Mouse (Mus musculus): ENCODE results near the gene Calml3. TPM values are rescaled to one million over a fixed set of nuclear protein-coding genes. Genes with fewer than 3 reads are reported as not detected.

Gene Calml3
- polyA plus RNA-seq, 1 experiment from 2014 or later, result 0.96 TPM

GRCm38 (mm10) chr13:3768621-3769020 is 35.5 kb downstream of the Calml3 start:
- Histone ChIP-seq H3K9ac (ENCODE audit: low read length) (no peak overlapping the region), H3K4me3 (ENCODE audit: low read depth, low read length) (no peak overlapping the region), H3K4me2 (ENCODE audit: low read depth, severe bottlenecking) (no peak overlapping the region), H3K27me3 (ENCODE audit: control insufficient read depth, insufficient read depth, low read length) (no peaks in the 10 kb centered on the region), H3K4me1 (ENCODE audit: control insufficient read depth, insufficient read depth, low read length) (no peaks in the 10 kb centered on the region), H3K36me3 (ENCODE audit: control insufficient read depth, insufficient read depth, low read length) (no peaks in the 10 kb centered on the region), H3K27ac (replicated peaks; ENCODE audit: low read depth, low read length) (no peak overlapping the region), H3K9me3 (ENCODE audit: control insufficient read depth, low read length) (no peaks in the 10 kb centered on the region)
- ATAC-seq (ENCODE audit: insufficient number of reproducible peaks, low FRiP score, low TSS enrichment, low read depth), result no peak
- no peak for DNase-seq (ENCODE audit: low spot score)
- WGBS, result 44% methylated on average over 3 of the region's 3 CpGs

- H3K9me3 ChIP-seq (ENCODE audit: control insufficient read depth, low read length), result no peaks in the 10 kb centered on the region
Observed at GRCm38 (mm10) chr13:3767086-3767485, 37.0 kb downstream of the Calml3 start.

GRCm38 (mm10) chr13:3765781-3766180 is 38.3 kb downstream of the Calml3 start:
- no peaks in the 10 kb centered on the region for H3K27me3 ChIP-seq (ENCODE audit: control insufficient read depth, insufficient read depth, low read length)
- H3K9me3 ChIP-seq (ENCODE audit: control insufficient read depth, low read length), result no peaks in the 10 kb centered on the region
- WGBS, result 89% methylated on average over 4 of the region's 4 CpGs
- no peak overlapping the region for H3K27ac ChIP-seq (replicated peaks; ENCODE audit: low read depth, low read length)
- H3K4me1 ChIP-seq (ENCODE audit: control insufficient read depth, insufficient read depth, low read length), result no peaks in the 10 kb centered on the region
- no peaks in the 10 kb centered on the region for H3K36me3 ChIP-seq (ENCODE audit: control insufficient read depth, insufficient read depth, low read length)
- no peak for DNase-seq (ENCODE audit: low spot score)
- no peak overlapping the region for H3K4me2 ChIP-seq (ENCODE audit: low read depth, severe bottlenecking)
- no peak overlapping the region for H3K4me3 ChIP-seq (ENCODE audit: low read depth, low read length)
- no peak for ATAC-seq (ENCODE audit: insufficient number of reproducible peaks, low FRiP score, low TSS enrichment, low read depth)
- H3K9ac ChIP-seq (ENCODE audit: low read length), result no peak overlapping the region

More at GRCm38 (mm10) chr13:3767086-3767485, 37.0 kb downstream of the Calml3 start:
- DNase-seq (ENCODE audit: low spot score) (no peak), ATAC-seq (ENCODE audit: insufficient number of reproducible peaks, low FRiP score, low TSS enrichment, low read depth) (no peak)
- Histone ChIP-seq H3K9ac (ENCODE audit: low read length) (no peak overlapping the region), H3K36me3 (ENCODE audit: control insufficient read depth, insufficient read depth, low read length) (no peaks in the 10 kb centered on the region), H3K4me3 (ENCODE audit: low read depth, low read length) (no peak overlapping the region), H3K4me2 (ENCODE audit: low read depth, severe bottlenecking) (no peak overlapping the region), H3K27me3 (ENCODE audit: control insufficient read depth, insufficient read depth, low read length) (no peaks in the 10 kb centered on the region), H3K27ac (replicated peaks; ENCODE audit: low read depth, low read length) (no peak overlapping the region), H3K4me1 (ENCODE audit: control insufficient read depth, insufficient read depth, low read length) (no peaks in the 10 kb centered on the region)

GRCm38 (mm10) chr13:3761131-3761530 is 43.0 kb downstream of the Calml3 start:
- ATAC-seq (ENCODE audit: insufficient number of reproducible peaks, low FRiP score, low TSS enrichment, low read depth), result no peak
- WGBS, result 89% methylated on average over 4 of the region's 4 CpGs

DNA sequence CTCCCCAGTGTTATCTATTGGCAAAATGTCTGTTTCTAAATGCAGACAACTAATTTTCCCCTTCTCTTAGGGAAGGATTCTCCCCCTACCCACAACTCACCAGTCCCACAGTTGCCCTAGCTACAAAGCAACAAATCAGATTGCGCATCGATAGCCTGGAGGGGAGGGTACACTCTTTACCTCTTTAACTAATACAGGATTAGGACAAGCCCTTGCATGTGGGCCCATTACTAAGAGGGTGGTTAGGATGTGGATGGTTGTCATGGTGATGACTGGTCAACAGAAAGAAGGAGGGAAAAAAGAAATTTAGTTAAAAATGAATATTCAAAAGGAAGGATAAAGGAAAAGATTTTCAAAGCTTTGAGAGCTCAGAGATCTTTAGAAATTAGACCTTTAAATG is 45.8 kb downstream of the Calml3 start:
- no peak for DNase-seq (ENCODE audit: low spot score)
- Histone ChIP-seq H3K27ac (replicated peaks; ENCODE audit: low read depth, low read length) (no peak overlapping the region), H3K4me3 (ENCODE audit: low read depth, low read length) (no peak overlapping the region), H3K9me3 (ENCODE audit: control insufficient read depth, low read length) (no peaks in the 10 kb centered on the region), H3K27me3 (ENCODE audit: control insufficient read depth, insufficient read depth, low read length) (no peaks in the 10 kb centered on the region), H3K9ac (ENCODE audit: low read length) (no peak overlapping the region), H3K36me3 (ENCODE audit: control insufficient read depth, insufficient read depth, low read length) (no peaks in the 10 kb centered on the region), H3K4me2 (ENCODE audit: low read depth, severe bottlenecking) (no peak overlapping the region), H3K4me1 (ENCODE audit: control insufficient read depth, insufficient read depth, low read length) (no peaks in the 10 kb centered on the region)
- ATAC-seq (ENCODE audit: insufficient number of reproducible peaks, low FRiP score, low TSS enrichment, low read depth), result no peak
- 82% methylated on average over 2 of the region's 2 CpGs for WGBS

More at GRCm38 (mm10) chr13:3761131-3761530, 43.0 kb downstream of the Calml3 start:
- Histone ChIP-seq H3K27me3 (ENCODE audit: control insufficient read depth, insufficient read depth, low read length) (no peaks in the 10 kb centered on the region), H3K9ac (ENCODE audit: low read length) (no peak overlapping the region), H3K4me1 (ENCODE audit: control insufficient read depth, insufficient read depth, low read length) (no peaks in the 10 kb centered on the region), H3K9me3 (ENCODE audit: control insufficient read depth, low read length) (no peaks in the 10 kb centered on the region), H3K4me2 (ENCODE audit: low read depth, severe bottlenecking) (no peak overlapping the region), H3K27ac (replicated peaks; ENCODE audit: low read depth, low read length) (no peak overlapping the region), H3K36me3 (ENCODE audit: control insufficient read depth, insufficient read depth, low read length) (no peaks in the 10 kb centered on the region), H3K4me3 (ENCODE audit: low read depth, low read length) (no peak overlapping the region)
- no peak for DNase-seq (ENCODE audit: low spot score)

DNA sequence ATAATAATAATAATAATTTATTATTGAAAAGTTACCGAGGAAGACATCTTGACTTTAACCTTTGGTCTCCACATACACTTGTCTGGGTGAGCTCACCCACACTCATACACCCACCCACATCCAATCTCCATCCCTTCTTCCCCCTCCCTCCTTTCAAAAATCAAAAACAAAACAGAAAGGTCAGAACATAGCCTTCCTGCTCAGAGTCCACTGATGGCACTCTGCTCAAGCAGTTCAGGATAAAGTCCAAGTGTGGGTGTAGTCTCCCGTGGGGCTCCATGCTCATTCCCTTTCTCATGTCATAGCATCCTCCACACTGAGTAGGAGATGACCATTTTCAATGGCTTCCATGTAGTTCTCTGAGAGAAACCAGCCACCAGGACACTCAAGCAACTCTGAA is 50.8 kb downstream of the Calml3 start:
- H3K27me3 ChIP-seq (ENCODE audit: control insufficient read depth, insufficient read depth, low read length), result no peaks in the 10 kb centered on the region
- no peaks in the 10 kb centered on the region for H3K4me1 ChIP-seq (ENCODE audit: control insufficient read depth, insufficient read depth, low read length)
- no peaks in the 10 kb centered on the region for H3K9me3 ChIP-seq (ENCODE audit: control insufficient read depth, low read length)
- no peak for ATAC-seq (ENCODE audit: insufficient number of reproducible peaks, low FRiP score, low TSS enrichment, low read depth)
- H3K27ac ChIP-seq (replicated peaks; ENCODE audit: low read depth, low read length), result no peak overlapping the region
- no peak overlapping the region for H3K9ac ChIP-seq (ENCODE audit: low read length)
- H3K36me3 ChIP-seq (ENCODE audit: control insufficient read depth, insufficient read depth, low read length), result no peaks in the 10 kb centered on the region
- no peak overlapping the region for H3K4me2 ChIP-seq (ENCODE audit: low read depth, severe bottlenecking)
- no peak for DNase-seq (ENCODE audit: low spot score)
- no peak overlapping the region for H3K4me3 ChIP-seq (ENCODE audit: low read depth, low read length)
- WGBS, result 86% methylated on average over 2 of the region's 2 CpGs

Other genes starting within 250 kb of the Calml3 start
- gene Fam208b, start 193.2 kb downstream of the Calml3 start, polyA plus RNA-seq (2014; fragmentation: Nextera tagmentation; extraction: Ambion mirVana), result 30.6 and 31.3 TPM in 2 replicates
- gene Asb13, start 170.3 kb downstream of the Calml3 start, polyA plus RNA-seq (2014; fragmentation: Nextera tagmentation; extraction: Ambion mirVana), result 13.2 and 14.8 TPM in 2 replicates
- not detected in 2 replicates for gene Calm4, start 33.4 kb upstream of the Calml3 start, polyA plus RNA-seq (2014; fragmentation: Nextera tagmentation; extraction: Ambion mirVana)
- not detected in 2 replicates for gene Calm5, start 49.9 kb upstream of the Calml3 start, polyA plus RNA-seq (2014; fragmentation: Nextera tagmentation; extraction: Ambion mirVana)
- gene Net1, start 113.9 kb upstream of the Calml3 start, polyA plus RNA-seq (2014; fragmentation: Nextera tagmentation; extraction: Ambion mirVana), result 95.9 and 101 TPM in 2 replicates
- not detected in 2 replicates for gene Tubal3, start 114.0 kb upstream of the Calml3 start, polyA plus RNA-seq (2014; fragmentation: Nextera tagmentation; extraction: Ambion mirVana)
- gene Ucn3, start 141.0 kb upstream of the Calml3 start, polyA plus RNA-seq (2014; fragmentation: Nextera tagmentation; extraction: Ambion mirVana), result not detected in 2 replicates
- gene Akr1c14, start 244.7 kb upstream of the Calml3 start, polyA plus RNA-seq (2014; fragmentation: Nextera tagmentation; extraction: Ambion mirVana), result 0.16 and 0.33 TPM in 2 replicates